Mouse (Mus musculus) naive thymus-derived CD4-positive, alpha-beta T cell, adult 5 months (primary cell): Measurements from ENCODE around the gene Mrtfb. TPM values are rescaled to one million over a fixed set of nuclear protein-coding genes. Genes with fewer than 3 reads are reported as not detected.

Source experiments
- polyA plus RNA-seq: library from polyadenylated mRNA; unstranded; fragments of 100-300 nt; shearing (Covaris generic); gene quantifications from one replicate; pipeline ENCODE4 v1.2.1, GENCODE M21; 2017

Gene Mrtfb
- 8.2 TPM for polyA plus RNA-seq

GRCm38 (mm10) chr16:13255855-13256635 lies at the start of gene Mrtfb:
Mrtfb (plus strand) TSS chr16:13256481.

Other genes with a start within 250 kb of the Mrtfb start
- 37.4 TPM for gene Ercc4, start 146.8 kb upstream of the Mrtfb start, polyA plus RNA-seq